Mouse (Mus musculus): ENCODE measurements around the gene Gm20777. TPM values are rescaled to one million over a fixed set of nuclear protein-coding genes. Genes with fewer than 3 reads are reported as not detected.
"Not testable (repeated sequence)": the region's sequence is repeated elsewhere in the genome, so short reads cannot be mapped to it uniquely, and the experiment has no call there.

Gm20777 gene
- not detected in 2 replicates for polyA plus RNA-seq (2011; ENCODE audit: insufficient read depth, insufficient read length, low read depth, missing spikeins)

GRCm38 (mm10) chrY:10752350-10752749 is at the start of gene Gm20777:
TSS of gene Gm20777 (minus strand) at chrY:10752450.
- not testable (repeated sequence) for H3K4me1 ChIP-seq (ENCODE audit: control insufficient read depth, insufficient read depth, low read length); H3K9me3 ChIP-seq (replicated peaks; ENCODE audit: control insufficient read depth, insufficient read depth, low read length, poor library complexity, severe bottlenecking); H3K36me3 ChIP-seq (ENCODE audit: control insufficient read depth, insufficient read depth, low read length, poor library complexity, severe bottlenecking); H3K9ac ChIP-seq (ENCODE audit: low read depth, poor library complexity, severe bottlenecking); H3K27ac ChIP-seq (ENCODE audit: insufficient read depth, low read length); H3K4me3 ChIP-seq (ENCODE audit: low read depth, low read length); H3K27me3 ChIP-seq (ENCODE audit: control insufficient read depth, insufficient read depth, low read length, poor library complexity, severe bottlenecking)

DNA sequence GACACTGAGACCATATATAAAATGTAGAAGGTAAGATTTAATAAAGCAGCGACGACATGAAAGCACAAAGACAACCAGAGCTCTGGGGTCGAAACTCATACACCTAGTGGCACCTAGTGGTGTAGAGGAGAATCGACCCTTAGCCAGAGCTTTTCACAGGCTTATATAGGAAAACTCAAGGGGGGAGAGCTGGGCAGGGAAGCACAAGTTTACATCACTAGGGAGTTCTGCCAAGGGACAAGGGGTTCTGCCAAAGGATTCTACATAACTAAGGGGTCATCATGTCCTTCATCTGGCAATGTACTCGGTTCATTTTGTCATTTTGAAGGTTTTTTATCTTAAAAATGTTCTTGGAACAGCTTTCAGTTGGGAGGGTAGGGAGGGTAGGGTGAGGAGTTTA is 42.7 kb downstream of the Gm20777 start:
- H3K27ac ChIP-seq (ENCODE audit: insufficient read depth, low read length); H3K9me3 ChIP-seq (replicated peaks; ENCODE audit: control insufficient read depth, insufficient read depth, low read length, poor library complexity, severe bottlenecking); H3K27me3 ChIP-seq (ENCODE audit: control insufficient read depth, insufficient read depth, low read length, poor library complexity, severe bottlenecking); H3K9ac ChIP-seq (ENCODE audit: low read depth, poor library complexity, severe bottlenecking); H3K4me1 ChIP-seq (ENCODE audit: control insufficient read depth, insufficient read depth, low read length); H3K36me3 ChIP-seq (ENCODE audit: control insufficient read depth, insufficient read depth, low read length, poor library complexity, severe bottlenecking); H3K4me3 ChIP-seq (ENCODE audit: low read depth, low read length): not testable (repeated sequence)

DNA sequence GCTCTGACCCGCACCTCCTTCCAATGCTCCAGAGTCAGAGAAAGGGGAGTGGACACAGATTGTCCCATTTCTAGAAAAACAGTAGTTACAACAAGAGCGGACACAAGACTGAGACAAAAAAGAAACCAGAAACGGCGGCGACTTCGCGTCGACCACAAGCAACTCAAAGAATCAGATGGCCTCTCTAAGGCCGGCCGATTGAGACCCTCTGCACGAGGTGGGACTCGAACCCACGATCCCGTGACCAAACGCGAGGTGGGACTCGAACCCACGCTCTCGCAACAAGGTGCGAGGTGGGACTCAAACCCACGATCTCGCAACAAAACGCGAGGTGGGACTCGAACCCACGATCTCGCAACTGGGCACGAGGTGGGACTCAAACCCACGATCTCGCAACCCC is 43.5 kb downstream of the Gm20777 start:
- H3K27me3 ChIP-seq (ENCODE audit: control insufficient read depth, insufficient read depth, low read length, poor library complexity, severe bottlenecking); H3K4me1 ChIP-seq (ENCODE audit: control insufficient read depth, insufficient read depth, low read length); H3K27ac ChIP-seq (ENCODE audit: insufficient read depth, low read length); H3K36me3 ChIP-seq (ENCODE audit: control insufficient read depth, insufficient read depth, low read length, poor library complexity, severe bottlenecking); H3K9me3 ChIP-seq (replicated peaks; ENCODE audit: control insufficient read depth, insufficient read depth, low read length, poor library complexity, severe bottlenecking); H3K9ac ChIP-seq (ENCODE audit: low read depth, poor library complexity, severe bottlenecking); H3K4me3 ChIP-seq (ENCODE audit: low read depth, low read length): not testable (repeated sequence)

DNA sequence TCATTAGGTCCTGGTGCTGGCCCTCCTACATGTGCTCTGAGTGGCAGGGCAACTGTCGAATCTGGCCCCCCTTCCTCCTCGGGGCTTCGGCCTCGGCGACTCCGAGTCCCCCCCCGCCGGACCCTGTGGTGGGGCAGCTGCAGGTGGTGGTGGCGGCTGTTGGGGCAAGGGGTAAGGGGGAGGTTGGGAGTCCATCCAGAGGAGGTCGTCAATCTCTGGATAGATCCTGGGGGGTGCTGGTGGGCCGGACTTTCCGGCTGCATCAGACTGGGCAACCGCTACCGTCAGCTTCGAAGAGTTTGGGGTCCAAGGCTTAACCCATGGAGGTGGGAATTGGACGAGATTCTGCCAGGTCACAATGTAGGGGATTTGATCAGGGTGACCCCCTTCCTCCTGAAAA is 44.0 kb downstream of the Gm20777 start:
- H3K9me3 ChIP-seq (replicated peaks; ENCODE audit: control insufficient read depth, insufficient read depth, low read length, poor library complexity, severe bottlenecking); H3K4me1 ChIP-seq (ENCODE audit: control insufficient read depth, insufficient read depth, low read length); H3K4me3 ChIP-seq (ENCODE audit: low read depth, low read length); H3K27me3 ChIP-seq (ENCODE audit: control insufficient read depth, insufficient read depth, low read length, poor library complexity, severe bottlenecking); H3K9ac ChIP-seq (ENCODE audit: low read depth, poor library complexity, severe bottlenecking); H3K27ac ChIP-seq (ENCODE audit: insufficient read depth, low read length); H3K36me3 ChIP-seq (ENCODE audit: control insufficient read depth, insufficient read depth, low read length, poor library complexity, severe bottlenecking): not testable (repeated sequence)

DNA sequence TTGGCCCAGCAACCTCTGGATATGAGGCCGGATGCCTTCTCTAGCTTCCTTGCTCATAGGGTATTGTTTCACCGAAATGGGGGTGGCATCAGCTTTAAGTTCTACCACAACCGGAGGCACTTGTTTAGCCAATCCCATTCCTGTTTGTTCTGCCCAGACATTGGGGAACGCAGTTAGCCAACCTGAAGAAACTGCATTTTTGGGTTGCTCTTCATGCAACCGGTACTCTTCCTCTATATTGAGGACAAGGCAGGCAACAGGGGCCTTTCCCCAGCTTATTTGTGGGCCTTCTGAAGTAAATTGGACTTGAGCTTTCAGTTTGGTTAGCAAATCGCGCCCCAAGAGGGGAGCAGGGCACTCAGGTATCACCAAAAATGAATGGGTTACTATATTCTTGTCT is 45.6 kb downstream of the Gm20777 start:
- H3K9me3 ChIP-seq (replicated peaks; ENCODE audit: control insufficient read depth, insufficient read depth, low read length, poor library complexity, severe bottlenecking); H3K4me3 ChIP-seq (ENCODE audit: low read depth, low read length); H3K4me1 ChIP-seq (ENCODE audit: control insufficient read depth, insufficient read depth, low read length); H3K27me3 ChIP-seq (ENCODE audit: control insufficient read depth, insufficient read depth, low read length, poor library complexity, severe bottlenecking); H3K9ac ChIP-seq (ENCODE audit: low read depth, poor library complexity, severe bottlenecking); H3K36me3 ChIP-seq (ENCODE audit: control insufficient read depth, insufficient read depth, low read length, poor library complexity, severe bottlenecking); H3K27ac ChIP-seq (ENCODE audit: insufficient read depth, low read length): not testable (repeated sequence)

Other genes starting within 250 kb of the Gm20777 start
- gene Gm20737, start 216.4 kb downstream of the Gm20777 start, polyA plus RNA-seq (2011; ENCODE audit: insufficient read depth, insufficient read length, low read depth, missing spikeins), result not detected in 2 replicates
- gene Gm21775, start 199.0 kb downstream of the Gm20777 start, polyA plus RNA-seq (2011; ENCODE audit: insufficient read depth, insufficient read length, low read depth, missing spikeins), result not detected in 2 replicates
- not detected in 2 replicates for gene Gm21900, start 136.1 kb downstream of the Gm20777 start, polyA plus RNA-seq (2011; ENCODE audit: insufficient read depth, insufficient read length, low read depth, missing spikeins)